Mouse (Mus musculus) CH12.LX (cell line): ENCODE data around the gene Lce3d.

Source experiments
- CTCF ChIP-seq, 2 experiments: IDR thresholded peaks in 1 of 2; conservative IDR thresholded peaks in 1 of 2; 2 replicates each; pipeline ENCODE4 v1.5.1; 2011 to 2012; ENCODE audit warnings: low read depth in 2 of 2, low read length in 2 of 2, improper control_type of control experiment in 1 of 2, inconsistent platforms in 1 of 2, mild to moderate bottlenecking in 1 of 2, moderate library complexity in 1 of 2
- EP300 ChIP-seq: IDR thresholded peaks from 2 replicates; pipeline ENCODE4 v1.6.1; 2011; ENCODE audit warnings: low read length, improper control_type of control experiment
- GABPA ChIP-seq: IDR thresholded peaks from 2 replicates; pipeline ENCODE4 v1.6.1; 2012; ENCODE audit warnings: low read depth, low read length, improper control_type of control experiment, inconsistent platforms; ENCODE audit not compliant: insufficient replicate concordance
- JUN ChIP-seq: IDR thresholded peaks from 2 replicates; pipeline ENCODE4 v1.6.1; 2011; ENCODE audit warnings: low read depth, mild to moderate bottlenecking, low read length, improper control_type of control experiment, moderate library complexity; ENCODE audit not compliant: insufficient read depth
- MAFK ChIP-seq: IDR thresholded peaks from 2 replicates; pipeline ENCODE4 v1.6.1; 2011; ENCODE audit warnings: low read length, improper control_type of control experiment; ENCODE audit not compliant: insufficient replicate concordance
- POLR2A ChIP-seq: IDR thresholded peaks from 2 replicates; pipeline ENCODE4 v1.6.1; 2011; ENCODE audit warnings: low read depth, mild to moderate bottlenecking, improper control_type of control experiment, low read length
- ZC3H11A ChIP-seq: IDR thresholded peaks from 2 replicates; pipeline ENCODE4 v1.6.1; 2012; ENCODE audit warnings: low read depth, mild to moderate bottlenecking, inconsistent platforms, low read length, improper control_type of control experiment
- ZKSCAN1 ChIP-seq: IDR thresholded peaks from 2 replicates; pipeline ENCODE4 v1.6.1; 2012; ENCODE audit warnings: low read depth, inconsistent platforms, low read length, improper control_type of control experiment, borderline replicate concordance
- ZNF384 ChIP-seq: IDR thresholded peaks from 2 replicates; pipeline ENCODE4 v1.6.1; 2012; ENCODE audit warnings: low read depth, low read length, improper control_type of control experiment, inconsistent platforms

DNA sequence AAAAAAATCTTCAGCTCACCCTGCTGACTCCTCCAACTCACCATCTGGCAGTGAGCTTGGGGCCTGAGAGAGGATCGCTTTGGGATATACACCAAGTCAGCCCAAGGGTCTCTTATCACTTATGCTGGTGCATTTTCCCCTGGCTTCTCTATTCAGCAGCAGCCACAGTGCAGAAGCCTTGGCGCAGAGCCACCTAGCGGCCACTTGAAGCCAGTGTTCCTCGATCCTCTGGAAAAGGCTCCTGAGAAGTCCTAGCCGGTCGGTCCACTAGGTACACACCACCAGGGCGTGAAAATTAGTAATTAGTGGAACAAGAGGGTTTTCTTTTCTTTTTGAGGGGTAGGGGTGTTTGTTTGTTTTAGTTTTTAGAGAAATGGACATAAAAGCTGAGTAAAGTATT, 41.5 kb downstream of the Lce3d start:
- TF ChIP-seq MAFK (no peak), CTCF (conservative IDR thresholded peaks at IDR 0.05 in 1 of 2, IDR thresholded peaks at IDR 0.05 in 1 of 2; ENCODE audit: low read depth in 2 of 2, low read length in 2 of 2) (peak; percentile 63 to 77), GABPA (no peak), ZNF384 (no peak), JUN (no peak), ZKSCAN1 (no peak), EP300 (no peak), POLR2A (no peak), ZC3H11A (no peak)
